Mouse (Mus musculus): ENCODE measurements at regions not wholly inside any gene's neighbourhood (a gene's known extent, or its start where the extent isn't known, plus 50 kb on each side); places are given as distances from the start of the nearest gene placed in this dataset.
"Not testable (repeated sequence)": the region's sequence is repeated elsewhere in the genome, so short reads cannot be mapped to it uniquely, and the experiment has no call there.

DNA sequence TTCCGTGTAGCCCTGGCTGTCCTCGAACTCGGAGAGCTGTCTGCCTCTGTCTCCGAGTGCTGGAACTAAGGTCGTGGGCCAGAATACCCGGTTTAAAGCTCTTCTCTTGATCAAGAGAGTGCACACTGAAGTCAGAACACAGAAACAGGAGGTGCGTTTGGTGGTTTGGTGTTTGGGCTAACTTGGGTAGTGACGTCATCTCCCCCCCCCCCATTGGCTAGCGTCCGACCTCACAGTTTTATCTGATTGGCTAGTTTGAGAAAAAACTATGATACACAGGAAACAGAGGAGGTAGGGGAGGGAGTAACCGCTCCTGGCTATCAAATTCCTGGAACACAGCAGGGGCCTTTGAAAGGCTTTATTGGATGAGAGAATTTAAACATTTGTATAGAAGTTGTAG is 60.2 kb upstream of the Pim1 start:
- ATAC-seq (replicated peaks; ENCODE audit: insufficient number of reproducible peaks, low FRiP score, low TSS enrichment): no peak
- Histone ChIP-seq H3K4me3 (ENCODE audit: low read depth, low read length) (no peak overlapping the region), H3K36me3 (ENCODE audit: control insufficient read depth, insufficient read depth, low read length) (no peaks in the 10 kb centered on the region), H3K4me2 (no peak overlapping the region), H3K9me3 (replicated peaks; ENCODE audit: control insufficient read depth, low read length) (no peaks in the 10 kb centered on the region), H3K4me1 (ENCODE audit: control insufficient read depth, insufficient read depth, low read length) (peaks cover 45% of the 10 kb centered on the region), H3K27me3 (ENCODE audit: control insufficient read depth, insufficient read depth, low read length) (no peaks in the 10 kb centered on the region), H3K9ac (ENCODE audit: low read depth, low read length) (no peak overlapping the region), H3K27ac (ENCODE audit: low read depth, low read length) (no peak overlapping the region)
- WGBS (ENCODE audit: insufficient replicate concordance): 75% methylated on average over 11 of the region's 11 CpGs

DNA sequence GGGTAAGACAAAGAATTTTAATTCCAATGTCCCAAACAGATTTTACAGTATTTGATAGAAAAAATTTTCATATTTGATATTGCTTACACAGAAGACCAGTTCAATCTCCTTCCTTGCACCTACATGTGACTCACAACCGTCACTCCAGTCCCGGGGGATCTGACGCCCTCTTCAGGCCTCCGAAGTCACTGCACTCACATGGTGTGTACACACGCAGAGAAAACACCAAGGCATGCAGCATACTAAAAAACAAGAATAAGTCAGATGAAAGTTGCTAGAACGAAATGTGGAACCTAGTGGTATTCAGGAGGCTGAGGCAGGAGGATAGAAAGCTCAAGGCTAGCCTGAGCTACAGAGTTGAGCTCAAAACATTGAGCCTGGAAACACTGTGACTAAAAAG is 59.7 kb upstream of the Pim1 start:
- no peaks in the 10 kb centered on the region for H3K9me3 ChIP-seq (replicated peaks; ENCODE audit: control insufficient read depth, low read length)
- 93% methylated on average over 6 of the region's 6 CpGs for WGBS (ENCODE audit: insufficient replicate concordance)
- peaks cover 45% of the 10 kb centered on the region for H3K4me1 ChIP-seq (ENCODE audit: control insufficient read depth, insufficient read depth, low read length)
- no peak overlapping the region for H3K27ac ChIP-seq (ENCODE audit: low read depth, low read length)
- no peaks in the 10 kb centered on the region for H3K36me3 ChIP-seq (ENCODE audit: control insufficient read depth, insufficient read depth, low read length)
- no peak for ATAC-seq (replicated peaks; ENCODE audit: insufficient number of reproducible peaks, low FRiP score, low TSS enrichment)
- H3K4me3 ChIP-seq (ENCODE audit: low read depth, low read length): no peak overlapping the region
- H3K27me3 ChIP-seq (ENCODE audit: control insufficient read depth, insufficient read depth, low read length): no peaks in the 10 kb centered on the region
- H3K4me2 ChIP-seq: no peak overlapping the region
- no peak overlapping the region for H3K9ac ChIP-seq (ENCODE audit: low read depth, low read length)

GRCm38 (mm10) chr17:29431553-29432297 is 58.8 kb upstream of the Pim1 start:
- Histone ChIP-seq H3K4me1 (ENCODE audit: control insufficient read depth, insufficient read depth, low read length) (peaks cover 47% of the 10 kb centered on the region), H3K4me3 (ENCODE audit: low read depth, low read length) (no peak overlapping the region), H3K27ac (ENCODE audit: low read depth, low read length) (peak overlapping the region; percentile 96), H3K9me3 (replicated peaks; ENCODE audit: control insufficient read depth, low read length) (no peaks in the 10 kb centered on the region), H3K4me2 (no peak overlapping the region), H3K27me3 (ENCODE audit: control insufficient read depth, insufficient read depth, low read length) (no peaks in the 10 kb centered on the region), H3K36me3 (ENCODE audit: control insufficient read depth, insufficient read depth, low read length) (no peaks in the 10 kb centered on the region), H3K9ac (ENCODE audit: low read depth, low read length) (peak overlapping the region; percentile 44; the same call in 1 of the 2 replicates)
- no peak for ATAC-seq (replicated peaks; ENCODE audit: insufficient number of reproducible peaks, low FRiP score, low TSS enrichment)
- WGBS (ENCODE audit: insufficient replicate concordance): 59% methylated on average over 8 of the region's 8 CpGs

DNA sequence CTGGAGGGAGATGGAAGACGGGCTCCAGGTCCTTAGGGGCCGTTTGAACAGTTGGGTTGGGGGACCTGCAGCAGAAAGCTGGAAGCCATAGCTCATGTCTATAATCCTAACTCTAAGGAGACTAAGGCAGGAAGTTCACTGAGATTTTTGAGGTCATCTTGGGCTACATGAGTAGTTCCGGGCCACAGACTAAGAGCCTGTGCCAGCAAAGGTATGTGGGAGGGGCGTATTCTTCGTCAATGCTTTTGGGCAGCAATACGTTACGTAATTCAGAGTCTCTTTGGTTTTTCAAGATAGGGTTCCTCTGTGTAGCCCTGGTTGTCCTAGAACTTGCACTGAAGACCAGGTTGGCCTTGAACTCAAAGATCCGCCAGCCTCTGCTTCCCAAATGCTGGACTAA is 57.9 kb upstream of the Pim1 start:
- peaks cover 49% of the 10 kb centered on the region for H3K4me1 ChIP-seq (ENCODE audit: control insufficient read depth, insufficient read depth, low read length)
- WGBS (ENCODE audit: insufficient replicate concordance): 82% methylated on average over 8 of the region's 8 CpGs
- no peak for ATAC-seq (replicated peaks; ENCODE audit: insufficient number of reproducible peaks, low FRiP score, low TSS enrichment)
- no peaks in the 10 kb centered on the region for H3K36me3 ChIP-seq (ENCODE audit: control insufficient read depth, insufficient read depth, low read length)
- no peaks in the 10 kb centered on the region for H3K9me3 ChIP-seq (replicated peaks; ENCODE audit: control insufficient read depth, low read length)
- no peak overlapping the region for H3K4me3 ChIP-seq (ENCODE audit: low read depth, low read length)
- peak overlapping the region; percentile 96 for H3K27ac ChIP-seq (ENCODE audit: low read depth, low read length)
- H3K9ac ChIP-seq (ENCODE audit: low read depth, low read length): 0 out of 2 replicates have a peak overlapping the region, but pooled peaks have one; percentile 56
- H3K27me3 ChIP-seq (ENCODE audit: control insufficient read depth, insufficient read depth, low read length): no peaks in the 10 kb centered on the region
- peak overlapping the region; percentile 53 for H3K4me2 ChIP-seq

DNA sequence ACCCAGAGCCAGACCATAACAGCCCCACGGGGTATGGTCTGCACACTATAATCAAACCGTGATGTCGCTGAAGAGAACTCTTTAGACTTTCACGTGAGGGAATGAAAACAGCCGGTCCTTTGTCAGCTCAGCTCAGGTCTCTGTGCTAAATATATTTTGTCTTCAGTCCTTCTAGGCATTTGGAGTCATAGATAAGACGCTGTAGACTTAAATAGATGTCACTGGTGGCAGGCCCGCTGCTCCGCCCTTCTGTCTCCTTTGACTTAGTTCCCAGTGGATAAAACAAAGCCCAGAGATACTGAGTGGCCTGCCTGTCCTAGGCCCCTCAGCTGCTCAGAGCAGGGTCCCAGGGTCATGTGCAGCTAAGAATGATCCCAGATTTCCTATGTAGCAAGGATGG is 57.2 kb upstream of the Pim1 start:
- Histone ChIP-seq H3K9ac (ENCODE audit: low read depth, low read length) (peak overlapping the region; percentile 61), H3K4me3 (ENCODE audit: low read depth, low read length) (peak overlapping the region; percentile 18; the same call in 1 of the 2 replicates), H3K9me3 (replicated peaks; ENCODE audit: control insufficient read depth, low read length) (no peaks in the 10 kb centered on the region), H3K27ac (ENCODE audit: low read depth, low read length) (peak overlapping the region; percentile 96), H3K36me3 (ENCODE audit: control insufficient read depth, insufficient read depth, low read length) (no peaks in the 10 kb centered on the region), H3K27me3 (ENCODE audit: control insufficient read depth, insufficient read depth, low read length) (no peaks in the 10 kb centered on the region), H3K4me1 (ENCODE audit: control insufficient read depth, insufficient read depth, low read length) (peaks cover 47% of the 10 kb centered on the region), H3K4me2 (peak overlapping the region; percentile 53)
- 17% methylated on average over 8 of the region's 8 CpGs for WGBS (ENCODE audit: insufficient replicate concordance)
- peak; percentile 44 for ATAC-seq (replicated peaks; ENCODE audit: insufficient number of reproducible peaks, low FRiP score, low TSS enrichment)

DNA sequence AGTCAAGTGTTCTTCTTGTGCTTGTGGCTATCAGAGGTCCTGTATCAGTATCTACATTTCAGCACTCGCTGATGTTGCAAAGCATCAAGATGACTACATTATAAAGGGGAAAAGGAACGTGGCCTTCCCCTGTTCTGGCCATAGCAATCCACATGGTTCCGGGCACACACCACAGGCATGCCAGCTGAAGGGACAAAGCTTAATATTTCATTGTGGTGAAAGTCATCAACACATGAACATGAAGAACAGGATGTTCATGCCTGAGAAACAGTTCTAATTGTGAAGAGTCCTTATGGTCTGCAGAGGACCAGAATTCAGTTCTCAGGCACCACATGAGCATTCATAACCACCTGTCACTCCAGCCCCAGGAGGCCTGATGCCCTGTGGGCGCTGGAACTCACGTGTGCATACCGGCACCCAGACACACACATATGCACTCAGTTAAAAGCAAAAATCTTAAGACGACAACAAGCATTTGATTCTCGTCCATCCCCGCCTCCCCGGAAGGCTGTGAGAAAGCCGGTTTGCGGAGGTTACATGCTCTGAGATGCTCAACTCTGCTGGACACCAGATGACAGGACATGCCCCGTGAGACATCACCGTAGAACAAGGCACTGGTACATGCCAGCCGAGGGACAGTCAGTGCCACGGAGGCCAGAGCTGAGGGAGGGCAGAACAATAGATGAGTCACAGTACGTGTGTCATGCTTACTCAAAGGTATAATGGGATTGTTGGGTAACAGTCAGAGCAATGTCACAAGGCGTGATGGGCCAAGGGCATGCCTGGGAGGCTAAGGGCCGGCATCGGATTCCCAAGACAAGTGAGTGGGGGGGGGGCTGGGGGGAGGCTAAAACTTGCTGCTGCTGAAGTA is 56.2 kb upstream of the Pim1 start:
- Histone ChIP-seq H3K4me1 (ENCODE audit: control insufficient read depth, insufficient read depth, low read length) (peaks cover 49% of the 10 kb centered on the region), H3K4me2 (no peak overlapping the region), H3K27ac (ENCODE audit: low read depth, low read length) (peak overlapping the region; percentile 96), H3K36me3 (ENCODE audit: control insufficient read depth, insufficient read depth, low read length) (no peaks in the 10 kb centered on the region), H3K9ac (ENCODE audit: low read depth, low read length) (peak overlapping the region; percentile 61), H3K4me3 (ENCODE audit: low read depth, low read length) (no peak overlapping the region), H3K27me3 (ENCODE audit: control insufficient read depth, insufficient read depth, low read length) (no peaks in the 10 kb centered on the region), H3K9me3 (replicated peaks; ENCODE audit: control insufficient read depth, low read length) (no peaks in the 10 kb centered on the region)
- ATAC-seq (replicated peaks; ENCODE audit: insufficient number of reproducible peaks, low FRiP score, low TSS enrichment): no peak
- WGBS (ENCODE audit: insufficient replicate concordance): 75% methylated on average over 20 of the region's 20 CpGs

- H3K36me3 ChIP-seq (ENCODE audit: control insufficient read depth, insufficient read depth, low read length): no peaks in the 10 kb centered on the region
- 93% methylated on average over 9 of the region's 9 CpGs for WGBS (ENCODE audit: insufficient replicate concordance)
- no peaks in the 10 kb centered on the region for H3K27me3 ChIP-seq (ENCODE audit: control insufficient read depth, insufficient read depth, low read length)
- ATAC-seq (replicated peaks; ENCODE audit: insufficient number of reproducible peaks, low FRiP score, low TSS enrichment): no peak
- H3K4me2 ChIP-seq: no peak overlapping the region
- H3K27ac ChIP-seq (ENCODE audit: low read depth, low read length): peak overlapping the region; percentile 13; the same call in 1 of the 2 replicates
- H3K4me3 ChIP-seq (ENCODE audit: low read depth, low read length): no peak overlapping the region
- no peak overlapping the region for H3K9ac ChIP-seq (ENCODE audit: low read depth, low read length)
- H3K9me3 ChIP-seq (replicated peaks; ENCODE audit: control insufficient read depth, low read length): no peaks in the 10 kb centered on the region
- H3K4me1 ChIP-seq (ENCODE audit: control insufficient read depth, insufficient read depth, low read length): peaks cover 58% of the 10 kb centered on the region
Measured at GRCm38 (mm10) chr17:29435345-29436006, 55.1 kb upstream of the Pim1 start.

DNA sequence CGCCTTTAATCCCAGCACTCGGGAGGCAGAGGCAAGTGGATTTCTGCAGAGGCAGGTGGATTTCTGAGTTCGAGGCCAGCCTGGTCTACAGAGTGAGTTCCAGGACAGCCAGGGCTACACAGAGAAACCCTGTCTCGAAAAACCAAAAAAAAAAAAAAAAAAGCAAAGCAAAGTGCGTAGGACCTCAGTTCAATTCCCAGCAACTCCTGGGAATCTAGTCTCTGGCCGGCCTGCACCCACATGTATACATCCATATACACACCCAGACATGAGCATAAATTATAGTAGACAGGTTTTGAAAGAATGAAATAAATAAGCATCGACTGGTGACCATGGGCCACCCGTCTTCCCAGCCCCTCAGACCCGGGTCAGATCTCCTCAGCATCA is 54.1 kb upstream of the Pim1 start:
- H3K4me3 ChIP-seq (ENCODE audit: low read depth, low read length): peak overlapping the region; percentile 38; the same call in 1 of the 2 replicates
- H3K27me3 ChIP-seq (ENCODE audit: control insufficient read depth, insufficient read depth, low read length); H3K9me3 ChIP-seq (replicated peaks; ENCODE audit: control insufficient read depth, low read length); ATAC-seq (replicated peaks; ENCODE audit: insufficient number of reproducible peaks, low FRiP score, low TSS enrichment); H3K36me3 ChIP-seq (ENCODE audit: control insufficient read depth, insufficient read depth, low read length): not testable (repeated sequence)
- H3K4me1 ChIP-seq (ENCODE audit: control insufficient read depth, insufficient read depth, low read length): peaks cover 62% of the 10 kb centered on the region
- H3K4me2 ChIP-seq: peak overlapping the region; percentile 65
- H3K9ac ChIP-seq (ENCODE audit: low read depth, low read length): peak overlapping the region; percentile 73
- peak overlapping the region; percentile 92 for H3K27ac ChIP-seq (ENCODE audit: low read depth, low read length)
- WGBS (ENCODE audit: insufficient replicate concordance): 69% methylated on average over 9 of the region's 9 CpGs
